Mouse (Mus musculus) neutrophil, adult 5-6 weeks (primary cell): ENCODE measurements at regions not wholly inside any gene's neighbourhood (a gene's known extent, or its start where the extent isn't known, plus 50 kb on each side); places are given as distances from the start of the nearest gene placed in this dataset.
A peak's percentile ranks its signal among the peaks of the same experiment; 100 is the strongest.

Experiments used
- ATAC-seq: fragments of 151-379, 151-347 bp; 2 replicates; pipeline ENCODE4 v1.8.0; 2017; ENCODE audit warnings: mild to moderate bottlenecking, moderate TSS enrichment; ENCODE audit not compliant: insufficient number of reproducible peaks, poor library complexity, low FRiP score, severe bottlenecking; ENCODE audit errors: extremely low read depth

- ATAC-seq = no peak
Measured at GRCm38 (mm10) chr10:97114501-97114900, 364.9 kb upstream of the Dcn start.

GRCm38 (mm10) chr10:97122693-97123092 is 356.7 kb upstream of the Dcn start:
- ATAC-seq = no peak

GRCm38 (mm10) chr10:97141561-97141960 is 337.8 kb upstream of the Dcn start:
- no peak for ATAC-seq

GRCm38 (mm10) chr10:97158561-97159395 is 320.6 kb upstream of the Dcn start:
- ATAC-seq = no peak

GRCm38 (mm10) chr10:97159396-97159760 is 320.0 kb upstream of the Dcn start:
- no peak for ATAC-seq

- peak; percentile 75 for ATAC-seq
Measured at GRCm38 (mm10) chr10:97159831-97160575, 319.4 kb upstream of the Dcn start.

- ATAC-seq = no peak
Measured at GRCm38 (mm10) chr10:97160892-97161291, 318.5 kb upstream of the Dcn start.

- ATAC-seq = no peak
Measured at GRCm38 (mm10) chr10:97178468-97178867, 300.9 kb upstream of the Dcn start.

- no peak for ATAC-seq
Measured at GRCm38 (mm10) chr10:97189696-97190095, 289.7 kb upstream of the Dcn start.

- no peak for ATAC-seq
Measured at GRCm38 (mm10) chr10:97211238-97211695, 268.1 kb upstream of the Dcn start.

- no peak for ATAC-seq
Measured at GRCm38 (mm10) chr10:97211785-97212398, 267.5 kb upstream of the Dcn start.

GRCm38 (mm10) chr10:97219474-97219873 is 259.9 kb upstream of the Dcn start:
- no peak for ATAC-seq

- ATAC-seq = no peak
Measured at GRCm38 (mm10) chr10:97220431-97220830, 259.0 kb upstream of the Dcn start.

GRCm38 (mm10) chr10:97235631-97236030 is 243.8 kb upstream of the Dcn start:
- ATAC-seq = no peak

- no peak for ATAC-seq
Measured at GRCm38 (mm10) chr10:97241476-97241875, 237.9 kb upstream of the Dcn start.

- ATAC-seq = no peak
Measured at GRCm38 (mm10) chr10:97245674-97246073, 233.7 kb upstream of the Dcn start.

GRCm38 (mm10) chr10:97248522-97248921 is 230.9 kb upstream of the Dcn start:
- ATAC-seq = no peak

GRCm38 (mm10) chr10:97249760-97250159 is 229.6 kb upstream of the Dcn start:
- no peak for ATAC-seq

- no peak for ATAC-seq
Measured at GRCm38 (mm10) chr10:97250167-97250566, 229.2 kb upstream of the Dcn start.
